Mouse (Mus musculus) heart, postnatal 0 days (tissue): ENCODE measurements at regions not wholly inside any gene's neighbourhood (a gene's known extent, or its start where the extent isn't known, plus 50 kb on each side); places are given as distances from the start of the nearest gene placed in this dataset.

Experiments
- CTCF ChIP-seq: IDR thresholded peaks from 2 replicates; pipeline ENCODE4 v1.5.1; 2016; ENCODE audit warnings: antibody characterized with exemption, control low read depth, low read depth
- EP300 ChIP-seq: IDR thresholded peaks from 2 replicates; pipeline ENCODE4 v1.6.1; 2016; ENCODE audit warnings: antibody characterized with exemption, low read depth

DNA sequence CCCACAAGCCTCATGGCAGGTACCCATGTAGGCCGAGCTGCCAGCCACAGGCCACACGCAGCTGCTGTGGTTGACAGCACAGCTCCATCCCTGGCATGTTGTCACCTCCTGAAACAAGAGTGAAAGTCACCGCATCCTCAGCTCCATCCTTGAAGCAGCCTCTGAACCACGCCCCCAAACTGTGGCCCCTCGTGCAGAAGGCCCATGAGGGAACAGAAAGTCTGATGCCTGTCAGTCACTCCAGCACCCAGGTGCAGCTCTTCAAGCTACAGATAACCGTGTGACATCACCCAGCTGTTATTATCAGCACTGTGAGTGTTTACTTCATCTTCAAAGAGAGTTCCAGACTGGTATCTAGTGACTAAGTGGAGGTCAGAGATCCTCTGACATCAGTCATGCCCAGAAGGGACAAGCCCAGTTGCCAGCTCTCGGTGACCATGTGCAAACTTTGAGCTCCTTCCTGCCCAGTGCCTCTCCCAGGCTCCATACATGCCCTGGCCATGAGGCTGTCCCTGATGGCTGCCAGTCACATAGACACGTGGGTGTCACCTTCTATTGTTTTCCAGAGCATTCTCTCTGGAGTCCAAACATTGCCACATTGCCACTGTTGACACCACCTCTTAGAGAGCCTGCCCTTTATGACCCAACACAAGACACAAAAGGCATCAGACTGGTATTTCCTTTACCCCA is 97.8 kb downstream of the Tomm20 start:
- no peak for TF ChIP-seq CTCF
- no peak for TF ChIP-seq EP300
